14 mouse cellular contexts compared by ENCODE assay signal in genomic region chr13:113489951-113490822, GRCm38 (mm10).
A peak's percentile ranks its signal among the peaks of the same experiment; 100 is the strongest.
DNase-seq lines count a peak whose midpoint lies in the region; ATAC-seq and TF ChIP-seq lines count a peak whose summit lies in the region.
"Had no signal": no experiment of that assay in that cellular context is flagged by ENCODE, and none has a peak within 500 bp of the region (broad histone marks: within the 10 kb centered on the region; RNA-seq: fewer than 3 reads in every experiment).

No protein-coding gene starts in this region.

- TF ChIP-seq CTCF in heart, adult 2 months (IDR thresholded peaks at IDR 0.05): no peak
- no peak for TF ChIP-seq CTCF in stomach, postnatal 0 days (IDR thresholded peaks at IDR 0.05; ENCODE audit: low read depth)
- 0 out of 2 replicates have a peak, but pooled peaks have one; percentile 3 for TF ChIP-seq CTCF in lung, postnatal 0 days (IDR thresholded peaks at IDR 0.05)

- intact Hi-C loops in heart, adult 2 months (cut with DNase I): loop anchor here (5.0 kb wide), 1 partner anchor 73 kb away; no protein-coding TSS in a partner anchor

- H3K27ac ChIP-seq in heart, adult 2 months: peak overlapping the region; percentile 39
- no peak overlapping the region for H3K27ac ChIP-seq in heart, embryonic 12.5 days (ENCODE audit: poor library complexity, severe bottlenecking)
- H3K27ac ChIP-seq in stomach, embryonic 15.5 days: no peak overlapping the region
- H3K27ac ChIP-seq in stomach, postnatal 0 days (replicated peaks): no peak overlapping the region
- no peak overlapping the region for H3K27ac ChIP-seq in lung, postnatal 0 days (ENCODE audit: low read length)
- no peak overlapping the region for H3K27ac ChIP-seq in midbrain, embryonic 13.5 days
- H3K27ac ChIP-seq: hindbrain, embryonic 15.5 days; liver, embryonic 14.5 days had no signal

- no peak for TF ChIP-seq POLR2A in heart, adult 2 months (IDR thresholded peaks at IDR 0.05; ENCODE audit: insufficient read depth, low read depth, low read length)

- peaks cover 8% of the 10 kb centered on the region for H3K9me3 ChIP-seq in heart, embryonic 12.5 days (replicated peaks)
- H3K9me3 ChIP-seq in stomach, embryonic 15.5 days: no peaks in the 10 kb centered on the region
- no peaks in the 10 kb centered on the region for H3K9me3 ChIP-seq in stomach, postnatal 0 days (ENCODE audit: control insufficient read depth, low read length)
- H3K9me3 ChIP-seq in lung, postnatal 0 days (ENCODE audit: low read length): 0 out of 2 replicates have a peak, but pooled peaks cover 2% of the 10 kb centered on the region
- H3K9me3 ChIP-seq in midbrain, embryonic 13.5 days: peaks cover 3% of the 10 kb centered on the region; the same call in 1 of the 2 replicates
- H3K9me3 ChIP-seq: hindbrain, embryonic 15.5 days had no signal

- H3K4me3 ChIP-seq in heart, adult 2 months: no peak overlapping the region
- H3K4me3 ChIP-seq in heart, embryonic 12.5 days: no peak overlapping the region
- no peak overlapping the region for H3K4me3 ChIP-seq in stomach, embryonic 15.5 days (replicated peaks)
- no peak overlapping the region for H3K4me3 ChIP-seq in stomach, postnatal 0 days (ENCODE audit: low read depth, low read length)
- no peak overlapping the region for H3K4me3 ChIP-seq in lung, postnatal 0 days (ENCODE audit: low read depth, low read length)
- H3K4me3 ChIP-seq in midbrain, embryonic 13.5 days (replicated peaks): no peak overlapping the region
- H3K4me3 ChIP-seq: hindbrain, embryonic 15.5 days had no signal

- no peaks in the 10 kb centered on the region for H3K36me3 ChIP-seq in heart, adult 2 months (ENCODE audit: control insufficient read depth, insufficient read depth, low read length)
- no peaks in the 10 kb centered on the region for H3K36me3 ChIP-seq in heart, embryonic 12.5 days
- no peaks in the 10 kb centered on the region for H3K36me3 ChIP-seq in stomach, embryonic 15.5 days
- no peaks in the 10 kb centered on the region for H3K36me3 ChIP-seq in stomach, postnatal 0 days (ENCODE audit: control insufficient read depth, insufficient read depth, low read length)
- no peaks in the 10 kb centered on the region for H3K36me3 ChIP-seq in lung, postnatal 0 days (ENCODE audit: insufficient read depth, low read length)
- no peaks in the 10 kb centered on the region for H3K36me3 ChIP-seq in midbrain, embryonic 13.5 days
- H3K36me3 ChIP-seq: hindbrain, embryonic 15.5 days had no signal

- H3K4me2 ChIP-seq in heart, embryonic 12.5 days: no peak overlapping the region
- H3K4me2 ChIP-seq in stomach, embryonic 15.5 days: no peak overlapping the region
- no peak overlapping the region for H3K4me2 ChIP-seq in stomach, postnatal 0 days (replicated peaks; ENCODE audit: low read depth)
- H3K4me2 ChIP-seq in lung, postnatal 0 days (replicated peaks; ENCODE audit: low read depth, low read length): no peak overlapping the region
- H3K4me2 ChIP-seq in midbrain, embryonic 13.5 days (replicated peaks): no peak overlapping the region
- H3K4me2 ChIP-seq: hindbrain, embryonic 15.5 days had no signal

- ATAC-seq in heart, embryonic 12.5 days (ENCODE audit: insufficient number of reproducible peaks, low FRiP score): no peak
- peak; percentile 66; the same call in 1 of the 2 replicates for ATAC-seq in stomach, embryonic 15.5 days (ENCODE audit: insufficient read depth, low FRiP score, low read depth)
- ATAC-seq in stomach, postnatal 0 days (ENCODE audit: low FRiP score, low TSS enrichment): no peak
- peak; percentile 77 for ATAC-seq in lung, postnatal 0 days
- no peak for ATAC-seq in midbrain, embryonic 13.5 days
- ATAC-seq: forebrain, postnatal 0 days had no signal

- 49% methylated on average over 6 of the region's 6 CpGs for WGBS in heart, adult 2 months
- WGBS in heart, embryonic 12.5 days: 62% methylated on average over 6 of the region's 6 CpGs
- WGBS in stomach, embryonic 15.5 days: 52% methylated on average over 6 of the region's 6 CpGs
- WGBS in stomach, postnatal 0 days: 41% methylated on average over 6 of the region's 6 CpGs
- WGBS in lung, postnatal 0 days: 39% methylated on average over 6 of the region's 6 CpGs
- whole genome bisulfite sequencing in midbrain, embryonic 13.5 days: 91% methylated on average over 6 of the region's 6 CpGs

- no peak for TF ChIP-seq EP300 in heart, adult 2 months (IDR thresholded peaks at IDR 0.05; ENCODE audit: insufficient read depth, low read depth, low read length)
- no peak for TF ChIP-seq EP300 in stomach, postnatal 0 days (optimal IDR thresholded peaks at IDR 0.05)
- TF ChIP-seq EP300 in lung, postnatal 0 days (IDR thresholded peaks at IDR 0.05): no peak

- no peak overlapping the region for H3K9ac ChIP-seq in heart, adult 2 months (ENCODE audit: low read depth, low read length)
- no peak overlapping the region for H3K9ac ChIP-seq in heart, embryonic 12.5 days
- H3K9ac ChIP-seq in stomach, embryonic 15.5 days: no peak overlapping the region
- no peak overlapping the region for H3K9ac ChIP-seq in stomach, postnatal 0 days (ENCODE audit: low read length)
- H3K9ac ChIP-seq in lung, postnatal 0 days (replicated peaks; ENCODE audit: low read depth): no peak overlapping the region
- no peak overlapping the region for H3K9ac ChIP-seq in midbrain, embryonic 13.5 days (replicated peaks)
- H3K9ac ChIP-seq: forebrain, postnatal 0 days; hindbrain, embryonic 15.5 days; liver, embryonic 14.5 days had no signal

- H3K4me1 ChIP-seq in heart, adult 2 months (ENCODE audit: control insufficient read depth, insufficient read depth, low read length): peaks cover 7% of the 10 kb centered on the region
- peaks cover 10% of the 10 kb centered on the region; the same call in 1 of the 2 replicates for H3K4me1 ChIP-seq in heart, embryonic 12.5 days (replicated peaks)
- H3K4me1 ChIP-seq in stomach, embryonic 15.5 days: peaks cover 7% of the 10 kb centered on the region; the same call in 1 of the 2 replicates
- no peaks in the 10 kb centered on the region for H3K4me1 ChIP-seq in stomach, postnatal 0 days (replicated peaks; ENCODE audit: control insufficient read depth, insufficient read depth)
- H3K4me1 ChIP-seq in lung, postnatal 0 days (ENCODE audit: insufficient read depth, low read depth, low read length): no peaks in the 10 kb centered on the region; the same call in 1 of the 2 replicates
- no peaks in the 10 kb centered on the region for H3K4me1 ChIP-seq in midbrain, embryonic 13.5 days (replicated peaks)
- H3K4me1 ChIP-seq: hindbrain, embryonic 15.5 days had no signal

- no peaks in the 10 kb centered on the region for H3K79me2 ChIP-seq in heart, adult 2 months (replicated peaks; ENCODE audit: control insufficient read depth, insufficient read depth, low read length)

- no peaks in the 10 kb centered on the region for H3K27me3 ChIP-seq in heart, adult 2 months (ENCODE audit: control insufficient read depth, insufficient read depth, low read length)
- no peaks in the 10 kb centered on the region for H3K27me3 ChIP-seq in heart, embryonic 12.5 days (replicated peaks)
- no peaks in the 10 kb centered on the region for H3K27me3 ChIP-seq in stomach, embryonic 15.5 days (replicated peaks)
- no peaks in the 10 kb centered on the region for H3K27me3 ChIP-seq in stomach, postnatal 0 days (ENCODE audit: control insufficient read depth, insufficient read depth, low read length)
- H3K27me3 ChIP-seq in lung, postnatal 0 days (replicated peaks; ENCODE audit: insufficient read depth, low read length): no peaks in the 10 kb centered on the region
- no peaks in the 10 kb centered on the region for H3K27me3 ChIP-seq in midbrain, embryonic 13.5 days
- H3K27me3 ChIP-seq: hindbrain, embryonic 15.5 days had no signal

- peak; percentile 24 to 35 for DNase-seq in heart, adult 2 months
- DNase-seq in stomach, postnatal 0 days (ENCODE audit: low spot score): no peak
- DNase-seq in lung, postnatal 0 days (ENCODE audit: low spot score): peak; percentile 56
- DNase-seq in retina, postnatal 1 day: no peak
- DNase-seq: adrenal gland, adult 8-10 months; forebrain, postnatal 0 days; kidney, adult 8-10 months; right cerebral cortex, postnatal 25 days; thymus, postnatal 25 days had no signal

Comparison
In these comparisons a context has a peak if more than half of its experiments do, and no peak if none do; other contexts are left out.
1. ATAC-seq: peak in stomach, embryonic 15.5 days (single experiment) and lung, postnatal 0 days (single experiment); none in heart, embryonic 12.5 days (single experiment), stomach, postnatal 0 days (single experiment) and midbrain, embryonic 13.5 days (single experiment).
2. DNase-seq: peak in heart, adult 2 months (2 of 2) and lung, postnatal 0 days (single experiment); none in stomach, postnatal 0 days (single experiment) and retina, postnatal 1 day (single experiment).